Comparison of ENCODE assay signal across 21 mouse cellular contexts in genomic region chr10:85292477-85292855, GRCm38 (mm10).
DNase-seq lines count a peak whose midpoint lies in the region; ATAC-seq lines count a peak whose summit lies in the region.
"Had no signal": no experiment of that assay in that cellular context is flagged by ENCODE, and none has a peak within 500 bp of the region (broad histone marks: within the 10 kb centered on the region; RNA-seq: fewer than 3 reads in every experiment).

No protein-coding gene starts in this region.

- H3K27me3 ChIP-seq in forebrain, embryonic 11.5 days (ENCODE audit: control insufficient read depth, insufficient read depth, low read length): no peaks in the 10 kb centered on the region
- no peaks in the 10 kb centered on the region for H3K27me3 ChIP-seq in forebrain, embryonic 10.5 days (ENCODE audit: poor library complexity, severe bottlenecking)
- no peaks in the 10 kb centered on the region for H3K27me3 ChIP-seq in forebrain, embryonic 12.5 days
- no peaks in the 10 kb centered on the region for H3K27me3 ChIP-seq in hindbrain, embryonic 16.5 days (replicated peaks; ENCODE audit: control insufficient read depth, insufficient read depth, low read length)
- no peaks in the 10 kb centered on the region for H3K27me3 ChIP-seq in neural tube, embryonic 13.5 days
- no peaks in the 10 kb centered on the region for H3K27me3 ChIP-seq in intestine, embryonic 16.5 days (replicated peaks; ENCODE audit: control insufficient read depth, insufficient read depth, low read length)
- H3K27me3 ChIP-seq: kidney, embryonic 15.5 days had no signal

- H3K4me3 ChIP-seq in forebrain, embryonic 11.5 days (ENCODE audit: low read depth, low read length): no peak overlapping the region
- no peak overlapping the region for H3K4me3 ChIP-seq in forebrain, embryonic 10.5 days
- no peak overlapping the region for H3K4me3 ChIP-seq in forebrain, embryonic 12.5 days (replicated peaks)
- no peak overlapping the region for H3K4me3 ChIP-seq in hindbrain, embryonic 16.5 days (ENCODE audit: low read length)
- H3K4me3 ChIP-seq in neural tube, embryonic 13.5 days: no peak overlapping the region
- no peak overlapping the region for H3K4me3 ChIP-seq in intestine, embryonic 16.5 days (ENCODE audit: low read length)
- H3K4me3 ChIP-seq: kidney, embryonic 15.5 days had no signal

- H3K4me2 ChIP-seq in forebrain, embryonic 11.5 days (ENCODE audit: low read depth, low read length, severe bottlenecking): no peak overlapping the region
- no peak overlapping the region for H3K4me2 ChIP-seq in forebrain, embryonic 12.5 days
- H3K4me2 ChIP-seq in hindbrain, embryonic 16.5 days (ENCODE audit: low read length): no peak overlapping the region
- H3K4me2 ChIP-seq in neural tube, embryonic 13.5 days: no peak overlapping the region
- H3K4me2 ChIP-seq in intestine, embryonic 16.5 days (ENCODE audit: low read depth, low read length): no peak overlapping the region
- H3K4me2 ChIP-seq: kidney, embryonic 15.5 days; lung, embryonic 14.5 days had no signal

- H3K27ac ChIP-seq in forebrain, embryonic 11.5 days (ENCODE audit: low read depth, low read length): no peak overlapping the region
- H3K27ac ChIP-seq in forebrain, embryonic 10.5 days: no peak overlapping the region
- H3K27ac ChIP-seq in forebrain, embryonic 12.5 days: no peak overlapping the region
- no peak overlapping the region for H3K27ac ChIP-seq in hindbrain, embryonic 16.5 days (ENCODE audit: low read depth, low read length)
- H3K27ac ChIP-seq in neural tube, embryonic 13.5 days (replicated peaks): peak overlapping the region; percentile 59; the same call in 1 of the 2 replicates
- H3K27ac ChIP-seq in intestine, embryonic 16.5 days (ENCODE audit: low read length): no peak overlapping the region
- H3K27ac ChIP-seq: kidney, embryonic 15.5 days had no signal

- no peak overlapping the region for H3K9ac ChIP-seq in forebrain, embryonic 11.5 days (ENCODE audit: low read length)
- no peak overlapping the region for H3K9ac ChIP-seq in forebrain, embryonic 12.5 days
- H3K9ac ChIP-seq in hindbrain, embryonic 16.5 days (ENCODE audit: low read depth, low read length): no peak overlapping the region
- no peak overlapping the region for H3K9ac ChIP-seq in neural tube, embryonic 13.5 days
- no peak overlapping the region for H3K9ac ChIP-seq in intestine, embryonic 16.5 days (ENCODE audit: low read depth, low read length)
- H3K9ac ChIP-seq: kidney, embryonic 15.5 days; lung, embryonic 14.5 days had no signal

- H3K4me1 ChIP-seq in forebrain, embryonic 11.5 days (replicated peaks; ENCODE audit: control insufficient read depth, insufficient read depth, low read length): no peaks in the 10 kb centered on the region
- H3K4me1 ChIP-seq in forebrain, embryonic 10.5 days: no peaks in the 10 kb centered on the region
- peaks cover 16% of the 10 kb centered on the region for H3K4me1 ChIP-seq in forebrain, embryonic 12.5 days
- H3K4me1 ChIP-seq in hindbrain, embryonic 16.5 days (ENCODE audit: control insufficient read depth, insufficient read depth, low read depth, low read length): peaks cover 7% of the 10 kb centered on the region
- peaks cover 22% of the 10 kb centered on the region for H3K4me1 ChIP-seq in neural tube, embryonic 13.5 days (replicated peaks)
- H3K4me1 ChIP-seq in intestine, embryonic 16.5 days (ENCODE audit: control insufficient read depth, insufficient read depth, low read length): no peaks in the 10 kb centered on the region
- H3K4me1 ChIP-seq: kidney, embryonic 15.5 days had no signal

- H3K9me3 ChIP-seq in forebrain, embryonic 11.5 days (ENCODE audit: control insufficient read depth, low read length): no peaks in the 10 kb centered on the region
- H3K9me3 ChIP-seq in forebrain, embryonic 10.5 days: no peaks in the 10 kb centered on the region
- H3K9me3 ChIP-seq in forebrain, embryonic 12.5 days: no peaks in the 10 kb centered on the region
- H3K9me3 ChIP-seq in hindbrain, embryonic 16.5 days (ENCODE audit: control insufficient read depth, low read length): no peaks in the 10 kb centered on the region
- H3K9me3 ChIP-seq in neural tube, embryonic 13.5 days: no peaks in the 10 kb centered on the region
- H3K9me3 ChIP-seq in intestine, embryonic 16.5 days (ENCODE audit: control insufficient read depth, low read length): no peaks in the 10 kb centered on the region
- H3K9me3 ChIP-seq: kidney, embryonic 15.5 days had no signal

- peak; percentile 73 for ATAC-seq in forebrain, embryonic 11.5 days (replicated peaks; ENCODE audit: low FRiP score)
- ATAC-seq in forebrain, embryonic 12.5 days (ENCODE audit: low FRiP score): peak; percentile 90
- peak; percentile 71; the same call in 1 of the 2 replicates for ATAC-seq in hindbrain, embryonic 16.5 days
- peak; percentile 92 for ATAC-seq in neural tube, embryonic 13.5 days (ENCODE audit: low read depth)
- no peak for ATAC-seq in intestine, embryonic 16.5 days
- ATAC-seq: CD4-positive, CD25-positive, alpha-beta regulatory T cell, adult 4 months had no signal

- WGBS in forebrain, embryonic 11.5 days: 41% methylated on average over 2 of the region's 2 CpGs
- 76% methylated on average over 2 of the region's 2 CpGs for WGBS in forebrain, embryonic 10.5 days
- WGBS in forebrain, embryonic 12.5 days: 24% methylated on average over 2 of the region's 2 CpGs
- 20% methylated on average over 2 of the region's 2 CpGs for WGBS in hindbrain, embryonic 16.5 days
- WGBS in neural tube, embryonic 13.5 days: 27% methylated on average over 2 of the region's 2 CpGs
- 84% methylated on average over 2 of the region's 2 CpGs for WGBS in intestine, embryonic 16.5 days

- no peaks in the 10 kb centered on the region for H3K36me3 ChIP-seq in forebrain, embryonic 11.5 days (ENCODE audit: control insufficient read depth, insufficient read depth, low read length)
- no peaks in the 10 kb centered on the region for H3K36me3 ChIP-seq in forebrain, embryonic 10.5 days (replicated peaks)
- H3K36me3 ChIP-seq in forebrain, embryonic 12.5 days (replicated peaks): no peaks in the 10 kb centered on the region
- H3K36me3 ChIP-seq in hindbrain, embryonic 16.5 days (ENCODE audit: control insufficient read depth, insufficient read depth, low read length): no peaks in the 10 kb centered on the region
- no peaks in the 10 kb centered on the region for H3K36me3 ChIP-seq in neural tube, embryonic 13.5 days
- no peaks in the 10 kb centered on the region for H3K36me3 ChIP-seq in intestine, embryonic 16.5 days (ENCODE audit: control insufficient read depth, insufficient read depth, low read length)
- H3K36me3 ChIP-seq: G1E; kidney, embryonic 15.5 days had no signal

- no peak for DNase-seq in forebrain, embryonic 11.5 days (ENCODE audit: low spot score)
- no peak for DNase-seq in forebrain, embryonic 10.5 days (ENCODE audit: extremely low spot score, low spot score)
- DNase-seq in MN1 (ENCODE audit: low spot score): no peak
- no peak for DNase-seq in urinary bladder, postnatal 4 days (ENCODE audit: low spot score in 2 of 2)
- DNase-seq: adrenal gland, adult 2 months; cerebellum, adult 11-12 months; cerebellum, postnatal 25 days; gastrocnemius, postnatal 14 days; heart, postnatal 10 days; layer of hippocampus, postnatal 36 days; lung, embryonic 14.5 days; lung, postnatal 4 days; right cerebral cortex, adult 18-20 months; thymus, adult 18-20 months had no signal
